Mouse (Mus musculus): Measurements from ENCODE around the gene Tk2. TPM values are rescaled to one million over a fixed set of nuclear protein-coding genes. Genes with fewer than 3 reads are reported as not detected.

The Tk2 gene
- 25.3 and 28.2 TPM in 2 replicates for polyA plus RNA-seq (2021; fragmentation: Nextera tagmentation)
- long read RNA-seq, experiment 1, transcript Tk2-202 (9 exons, 2,312 nt): minor isoform, 47 of 305 reads
- long read RNA-seq, experiment 1, transcript Tk2-201 (10 exons, 2,406 nt): major isoform, 206 of 305 reads
- long read RNA-seq, experiment 1, partial matches to known transcripts: 7 of 305 reads
- long read RNA-seq, experiment 1, other reads (novel, unspliced or antisense): 42 of 305 reads
- long read RNA-seq, experiment 2, transcript Tk2-201 (10 exons, 2,406 nt): major isoform, 24 of 37 reads
- long read RNA-seq, experiment 2, partial matches to known transcripts: 1 of 37 reads
- long read RNA-seq, experiment 2, other reads (novel, unspliced or antisense): 8 of 37 reads

DNA sequence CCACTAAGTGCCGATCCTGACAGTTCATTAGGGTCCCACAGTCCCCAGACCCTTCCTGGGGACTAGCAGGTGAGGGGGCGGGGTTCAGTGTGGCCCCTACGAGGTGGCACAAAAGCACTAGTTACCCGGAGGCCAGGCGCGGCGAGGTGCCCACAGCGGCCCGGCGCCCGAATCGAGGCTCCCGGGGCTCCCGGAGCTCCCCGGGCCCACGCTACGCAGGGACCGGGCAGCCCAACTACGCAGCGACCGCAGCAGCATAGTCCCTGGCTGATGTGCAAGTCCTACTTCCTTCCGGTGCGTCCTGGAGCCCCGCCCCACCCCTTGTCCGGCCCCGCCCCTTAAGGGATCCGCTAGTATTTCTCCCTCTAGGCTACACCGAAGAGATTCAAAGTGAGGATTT, at the start of gene Tk2:
TSS of gene Tk2 (minus strand) at position 283 of the 400 bp plus-strand sequence.

GRCm38 (mm10) chr8:104293081-104293480, 44.7 kb upstream of the Tk2 start, which contains the start of gene Cmtm2a:
TSS of gene Cmtm2a (minus strand) at chr8:104293181.

GRCm38 (mm10) chr8:104250439-104251367, 2.3 kb upstream of the Tk2 start, which contains the start of gene Cklf:
TSS of gene Cklf (plus strand) at chr8:104250861.

Other genes starting within 250 kb of the Tk2 start
- gene Cdh5, start 146.9 kb downstream of the Tk2 start, polyA plus RNA-seq (2021; fragmentation: Nextera tagmentation): 1.0 and 1.9 TPM in 2 replicates
- gene Bean1, start 78.1 kb downstream of the Tk2 start, polyA plus RNA-seq (2021; fragmentation: Nextera tagmentation): 2.6 and 10.0 TPM in 2 replicates
- gene Cklf, start 2.3 kb upstream of the Tk2 start, polyA plus RNA-seq (2021; fragmentation: Nextera tagmentation): 6.6 and 8.2 TPM in 2 replicates
- gene Cmtm2a, start 44.6 kb upstream of the Tk2 start, polyA plus RNA-seq (2021; fragmentation: Nextera tagmentation): not detected in 2 replicates
- gene Gm45711, start 61.5 kb upstream of the Tk2 start, polyA plus RNA-seq (2021; fragmentation: Nextera tagmentation): not detected in 2 replicates
- not detected in 2 replicates for gene Cmtm1, start 61.6 kb upstream of the Tk2 start, polyA plus RNA-seq (2021; fragmentation: Nextera tagmentation)
- gene Gm11020, start 73.0 kb upstream of the Tk2 start, polyA plus RNA-seq (2021; fragmentation: Nextera tagmentation): not detected in 2 replicates
- gene Cmtm2b, start 73.7 kb upstream of the Tk2 start, polyA plus RNA-seq (2021; fragmentation: Nextera tagmentation): not detected in 2 replicates
- 8.1 and 14.0 TPM in 2 replicates for gene Cmtm3, start 90.9 kb upstream of the Tk2 start, polyA plus RNA-seq (2021; fragmentation: Nextera tagmentation)
- 8.0 and 9.4 TPM in 2 replicates for gene Cmtm4, start 147.2 kb upstream of the Tk2 start, polyA plus RNA-seq (2021; fragmentation: Nextera tagmentation)
- gene Dync1li2, start 194.5 kb upstream of the Tk2 start, polyA plus RNA-seq (2021; fragmentation: Nextera tagmentation): 33.3 and 33.6 TPM in 2 replicates